Mouse (Mus musculus): Measurements from ENCODE around the gene 1110008P14Rik. TPM values are rescaled to one million over a fixed set of nuclear protein-coding genes. Genes with fewer than 3 reads are reported as not detected.

1110008P14Rik gene
- total and polyA plus RNA-seq, 3 experiments, result 24.3 to 32.4 (median 27.8) TPM

- Histone ChIP-seq H3K9me3 (replicated peaks; ENCODE audit: low read length) (peaks cover 4% of the 10 kb centered on the region), H3K27me3 (replicated peaks) (peaks cover 59% of the 10 kb centered on the region), H3K79me2 (replicated peaks; ENCODE audit: control insufficient read depth, extremely low read depth, insufficient read depth, poor library complexity, severe bottlenecking) (no peaks in the 10 kb centered on the region), H3K4me3 (replicated peaks in 1 of 3; ENCODE audit: low read depth in 2 of 3, low read length in 2 of 3, poor library complexity in 1 of 3) (no peak overlapping the region), H3K4me1 (ENCODE audit: control insufficient read depth in 1 of 2, insufficient read depth in 2 of 2) (peaks cover 3 to 10% of the 10 kb centered on the region in 2 experiments; a peak in 3 of 4 replicates), H3K9ac (ENCODE audit: insufficient read depth, low read depth) (no peak overlapping the region), H3K4me2 (ENCODE audit: insufficient read depth, low read depth, poor library complexity, severe bottlenecking) (no peak overlapping the region), H3K36me3 (replicated peaks in 1 of 2; ENCODE audit: control insufficient read depth in 1 of 2, insufficient read depth in 1 of 2, low read length in 1 of 2) (no peaks in the 10 kb centered on the region), H3K27ac (ENCODE audit: insufficient read depth, low read depth) (no peak overlapping the region)
- no peak for DNase-seq (ENCODE audit: extremely low read depth)
- TF ChIP-seq ZC3H11A (IDR thresholded peaks at IDR 0.05; ENCODE audit: low read depth, low read length) (no peak), UBTF (IDR thresholded peaks at IDR 0.05; ENCODE audit: low read depth, low read length) (no peak), USF2 (conservative IDR thresholded peaks at IDR 0.05; ENCODE audit: low read depth, low read length) (no peak), ZNF384 (IDR thresholded peaks at IDR 0.05; ENCODE audit: low read depth, low read length) (no peak)
- dilution Hi-C loops (cut with MboI; ENCODE audit: extremely low pct_ligation_motif_present, extremely low pct_unique_long_range_greater_than_20kb, low sequenced_read_pairs), result no loop called here
- in situ Hi-C loops (cut with MboI; ENCODE audit: low pct_ligation_motif_present, low pct_unique_long_range_greater_than_20kb, low sequenced_read_pairs), result no loop called here
Measured at GRCm38 (mm10) chr2:32392063-32392462, 10.3 kb upstream of the 1110008P14Rik start.

DNA sequence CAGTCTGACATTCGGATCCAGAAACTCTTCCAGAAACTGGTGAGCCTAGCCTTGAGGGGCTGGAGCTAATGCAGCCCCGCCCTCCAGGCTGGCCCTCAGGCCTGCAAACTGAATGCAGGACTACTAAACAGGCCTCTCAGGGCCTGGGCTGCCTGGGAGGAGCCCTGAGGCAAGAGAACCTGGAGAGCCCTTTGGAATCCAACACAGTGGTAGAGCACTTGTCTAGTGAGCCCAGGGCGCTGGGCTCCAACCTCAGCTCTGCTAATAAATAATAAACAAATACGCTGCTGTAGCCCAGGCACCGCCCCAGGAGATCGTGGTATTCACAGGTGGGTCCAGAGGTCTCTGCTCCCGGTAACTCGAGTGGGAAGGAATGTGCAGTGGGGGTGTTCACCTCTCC, 9.1 kb upstream of the 1110008P14Rik start:
- Histone ChIP-seq H3K4me3 (replicated peaks in 1 of 3; ENCODE audit: low read depth in 2 of 3, low read length in 2 of 3, poor library complexity in 1 of 3) (no peak overlapping the region), H3K27me3 (replicated peaks) (peaks cover 70% of the 10 kb centered on the region), H3K36me3 (replicated peaks in 1 of 2; ENCODE audit: control insufficient read depth in 1 of 2, insufficient read depth in 1 of 2, low read length in 1 of 2) (no peaks in the 10 kb centered on the region), H3K4me1 (ENCODE audit: control insufficient read depth in 1 of 2, insufficient read depth in 2 of 2) (peaks cover 0 to 5% of the 10 kb centered on the region in 2 experiments; a peak in 3 of 4 replicates), H3K27ac (ENCODE audit: insufficient read depth, low read depth) (no peak overlapping the region), H3K4me2 (ENCODE audit: insufficient read depth, low read depth, poor library complexity, severe bottlenecking) (no peak overlapping the region), H3K79me2 (replicated peaks; ENCODE audit: control insufficient read depth, extremely low read depth, insufficient read depth, poor library complexity, severe bottlenecking) (no peaks in the 10 kb centered on the region), H3K9me3 (replicated peaks; ENCODE audit: low read length) (peaks cover 4% of the 10 kb centered on the region), H3K9ac (ENCODE audit: insufficient read depth, low read depth) (no peak overlapping the region)
- in situ Hi-C loops (cut with MboI; ENCODE audit: low pct_ligation_motif_present, low pct_unique_long_range_greater_than_20kb, low sequenced_read_pairs) (no loop called here), dilution Hi-C loops (cut with MboI; ENCODE audit: extremely low pct_ligation_motif_present, extremely low pct_unique_long_range_greater_than_20kb, low sequenced_read_pairs) (no loop called here)
- TF ChIP-seq HCFC1 (IDR thresholded peaks at IDR 0.05; ENCODE audit: low read depth, low read length) (no peak), SMC3 (IDR thresholded peaks at IDR 0.05; ENCODE audit: low read depth, low read length) (no peak), MAX (IDR thresholded peaks at IDR 0.05; ENCODE audit: low read length) (no peak), CHD2 (IDR thresholded peaks at IDR 0.05; ENCODE audit: low read length) (no peak), TCF12 (IDR thresholded peaks at IDR 0.05; ENCODE audit: low read depth, low read length) (no peak), ETS1 (conservative IDR thresholded peaks at IDR 0.05; ENCODE audit: low read depth, low read length) (no peak), POLR2A (IDR thresholded peaks at IDR 0.05; ENCODE audit: low read depth, low read length) (no peak), CHD1 (IDR thresholded peaks at IDR 0.05; ENCODE audit: low read depth, low read length) (no peak), BHLHE40 (IDR thresholded peaks at IDR 0.05; ENCODE audit: low read depth, low read length) (no peak), EP300 (IDR thresholded peaks at IDR 0.05; ENCODE audit: low read length) (no peak)
- no peak for DNase-seq (ENCODE audit: extremely low read depth)

DNA sequence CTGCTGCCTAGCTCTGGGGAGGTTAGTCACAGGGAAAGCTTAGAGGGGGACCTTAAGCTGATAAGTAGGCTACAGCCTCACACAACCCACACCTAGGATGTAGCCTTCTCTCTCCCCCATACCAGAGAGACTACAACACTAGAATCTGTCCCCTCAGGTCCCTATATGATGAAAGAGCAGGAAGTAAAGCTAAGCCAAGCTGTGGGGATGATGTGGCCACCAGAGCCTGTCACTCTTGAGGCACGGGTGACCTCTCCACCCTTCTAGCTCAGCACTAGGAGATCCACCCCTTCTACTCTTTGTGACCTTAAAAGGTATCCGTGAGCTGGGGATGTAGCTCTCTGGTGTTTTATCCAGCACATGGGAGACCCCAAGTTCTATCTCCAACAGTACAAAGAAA, 7.4 kb upstream of the 1110008P14Rik start:
- H3K4me2 ChIP-seq (ENCODE audit: insufficient read depth, low read depth, poor library complexity, severe bottlenecking), result no peak overlapping the region
- H3K79me2 ChIP-seq (replicated peaks; ENCODE audit: control insufficient read depth, extremely low read depth, insufficient read depth, poor library complexity, severe bottlenecking), result no peaks in the 10 kb centered on the region
- peaks cover 4% of the 10 kb centered on the region for H3K9me3 ChIP-seq (replicated peaks; ENCODE audit: low read length)
- H3K27me3 ChIP-seq (replicated peaks), result peaks cover 86% of the 10 kb centered on the region
- H3K4me3 ChIP-seq (replicated peaks in 1 of 3; ENCODE audit: low read depth in 2 of 3, low read length in 2 of 3, poor library complexity in 1 of 3), result no peak overlapping the region
- DNase-seq (ENCODE audit: extremely low read depth), result no peak
- dilution Hi-C loops (cut with MboI; ENCODE audit: extremely low pct_ligation_motif_present, extremely low pct_unique_long_range_greater_than_20kb, low sequenced_read_pairs), result no loop called here
- H3K4me1 ChIP-seq (ENCODE audit: control insufficient read depth in 1 of 2, insufficient read depth in 2 of 2), result no peaks in the 10 kb centered on the region; a peak in 1 of 4 replicates
- in situ Hi-C loops (cut with MboI; ENCODE audit: low pct_ligation_motif_present, low pct_unique_long_range_greater_than_20kb, low sequenced_read_pairs), result no loop called here
- no peak overlapping the region for H3K27ac ChIP-seq (ENCODE audit: insufficient read depth, low read depth)
- TF ChIP-seq GABPA (IDR thresholded peaks at IDR 0.05; ENCODE audit: insufficient replicate concordance, low read depth, low read length) (no peak), JUND (conservative IDR thresholded peaks at IDR 0.05; ENCODE audit: low read depth, low read length) (no peak), USF2 (conservative IDR thresholded peaks at IDR 0.05; ENCODE audit: low read depth, low read length) (no peak), RAD21 (IDR thresholded peaks at IDR 0.05; ENCODE audit: low read depth, low read length) (no peak), SMC3 (IDR thresholded peaks at IDR 0.05; ENCODE audit: low read depth, low read length) (no peak), ZNF384 (IDR thresholded peaks at IDR 0.05; ENCODE audit: low read depth, low read length) (no peak), TBP (conservative IDR thresholded peaks at IDR 0.05; ENCODE audit: low read depth, low read length) (no peak), KAT2A (IDR thresholded peaks at IDR 0.05; ENCODE audit: insufficient replicate concordance, low read length) (no peak), MXI1 (IDR thresholded peaks at IDR 0.05; ENCODE audit: low read depth, low read length) (no peak), NRF1 (IDR thresholded peaks at IDR 0.05; ENCODE audit: low read depth, low read length) (no peak)
- H3K36me3 ChIP-seq (replicated peaks in 1 of 2; ENCODE audit: control insufficient read depth in 1 of 2, insufficient read depth in 1 of 2, low read length in 1 of 2), result no peaks in the 10 kb centered on the region
- no peak overlapping the region for H3K9ac ChIP-seq (ENCODE audit: insufficient read depth, low read depth)

All from CH12.LX (cell line).